Mouse (Mus musculus) liver, adult 2 months (tissue): ENCODE results near the gene H2afy. TPM values are rescaled to one million over a fixed set of nuclear protein-coding genes. Genes with fewer than 3 reads are reported as not detected.

Source experiments
- DNase-seq: peaks from one replicate; pipeline ENCODE4 v3.0.0-alpha.2; 2011; ENCODE audit warnings: low read depth, low spot score; ENCODE audit errors: extremely low read depth
- H3K27ac ChIP-seq: fragments of 200-500 bp; replicated peaks from 2 replicates; pipeline ENCODE4 v1.5.1; 2012; ENCODE audit warnings: low read depth, mild to moderate bottlenecking, control low read depth, inconsistent platforms, low read length; ENCODE audit not compliant: insufficient read depth
- H3K27me3 ChIP-seq: fragments of 200-500 bp; 2 replicates; pipeline ENCODE4 v1.6.1; 2012; ENCODE audit warnings: mild to moderate bottlenecking, moderate library complexity, low read length, inconsistent platforms; ENCODE audit not compliant: control insufficient read depth, insufficient read depth
- H3K36me3 ChIP-seq: fragments of 200-500 bp; 2 replicates; pipeline ENCODE4 v1.6.1; 2012; ENCODE audit warnings: low read length, inconsistent platforms; ENCODE audit not compliant: control insufficient read depth, insufficient read depth
- H3K4me1 ChIP-seq: fragments of 200-500 bp; 2 replicates; pipeline ENCODE4 v1.6.1; 2011; ENCODE audit warnings: low read length; ENCODE audit not compliant: control insufficient read depth, insufficient read depth
- H3K4me3 ChIP-seq: fragments of 200-500 bp; 2 replicates; pipeline ENCODE4 v1.5.1; 2011; ENCODE audit warnings: low read depth, mild to moderate bottlenecking, control low read depth, low read length, moderate library complexity; ENCODE audit not compliant: insufficient read depth
- H3K79me2 ChIP-seq: fragments of 200-500 bp; 2 replicates; pipeline ENCODE4 v1.6.1; 2012; ENCODE audit warnings: inconsistent platforms, mild to moderate bottlenecking, low read length, moderate library complexity; ENCODE audit not compliant: control insufficient read depth, insufficient read depth
- H3K9ac ChIP-seq: fragments of 200-500 bp; 2 replicates; pipeline ENCODE4 v1.6.1; 2012; ENCODE audit warnings: low read depth, mild to moderate bottlenecking, control low read depth, inconsistent platforms, low read length
- CTCF ChIP-seq: fragments of 200-500 bp; IDR thresholded peaks from 2 replicates; pipeline ENCODE4 v1.5.1; 2011; ENCODE audit warnings: low read depth, low read length, control low read depth
- POLR2A ChIP-seq: fragments of 200-500 bp; IDR thresholded peaks from 2 replicates; pipeline ENCODE4 v1.6.1; 2011; ENCODE audit warnings: low read length, control low read depth; ENCODE audit not compliant: insufficient read depth; ENCODE audit errors: extremely low read depth
- WGBS: fragments of 180-500 bp; shearing (Covaris S2); methylation state at CpG from one replicate; pipeline ENCODE4 v1.1.7; 2018; 5-methylcytosine and 5-hydroxymethylcytosine counted together
- polyA plus RNA-seq: library from polyadenylated mRNA; depleted of rRNA; stranded (reverse); fragments of >200 nt; gene quantifications from 2 replicates; pipeline ENCODE4 v1.2.3, GENCODE M21; 2012
- total RNA-seq: library from RNA; depleted of rRNA; stranded (reverse); fragments of >200 nt; gene quantifications from 2 replicates; pipeline ENCODE4 v1.2.3, GENCODE M21; 2014

H2afy gene
- total and polyA plus RNA-seq, 2 experiments = 52.7 to 65.9 TPM

DNA sequence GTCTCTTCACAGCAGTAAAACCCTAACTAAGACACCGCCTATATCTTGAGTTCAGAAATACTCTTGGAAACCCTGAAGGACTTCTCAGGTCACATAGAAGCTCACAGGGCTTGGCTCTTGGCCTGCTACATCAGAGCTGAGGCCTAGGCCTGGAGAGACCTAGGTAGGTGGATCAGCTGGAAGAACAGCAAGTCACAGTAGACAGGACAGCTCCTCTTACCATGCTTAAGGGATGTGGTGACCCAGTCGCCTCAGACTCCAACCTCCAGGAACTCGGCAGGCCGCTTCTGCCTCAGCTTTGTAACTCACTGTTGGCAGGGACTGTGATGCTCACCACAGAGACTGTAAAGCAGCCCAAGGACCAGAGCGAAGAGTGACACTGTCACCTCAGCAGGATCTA lies 13.1 kb downstream of the H2afy start:
- Histone ChIP-seq H3K36me3 (peaks cover 8% of the 10 kb centered on the region), H3K79me2 (peaks cover 21% of the 10 kb centered on the region), H3K27me3 (no peaks in the 10 kb centered on the region), H3K27ac (no peak overlapping the region), H3K4me1 (no peaks in the 10 kb centered on the region), H3K4me3 (no peak overlapping the region), H3K9ac (no peak overlapping the region)
- no peak for TF ChIP-seq CTCF
- no peak for TF ChIP-seq POLR2A
- 94% methylated on average over 5 of the region's 5 CpGs for WGBS
- DNase-seq = no peak

DNA sequence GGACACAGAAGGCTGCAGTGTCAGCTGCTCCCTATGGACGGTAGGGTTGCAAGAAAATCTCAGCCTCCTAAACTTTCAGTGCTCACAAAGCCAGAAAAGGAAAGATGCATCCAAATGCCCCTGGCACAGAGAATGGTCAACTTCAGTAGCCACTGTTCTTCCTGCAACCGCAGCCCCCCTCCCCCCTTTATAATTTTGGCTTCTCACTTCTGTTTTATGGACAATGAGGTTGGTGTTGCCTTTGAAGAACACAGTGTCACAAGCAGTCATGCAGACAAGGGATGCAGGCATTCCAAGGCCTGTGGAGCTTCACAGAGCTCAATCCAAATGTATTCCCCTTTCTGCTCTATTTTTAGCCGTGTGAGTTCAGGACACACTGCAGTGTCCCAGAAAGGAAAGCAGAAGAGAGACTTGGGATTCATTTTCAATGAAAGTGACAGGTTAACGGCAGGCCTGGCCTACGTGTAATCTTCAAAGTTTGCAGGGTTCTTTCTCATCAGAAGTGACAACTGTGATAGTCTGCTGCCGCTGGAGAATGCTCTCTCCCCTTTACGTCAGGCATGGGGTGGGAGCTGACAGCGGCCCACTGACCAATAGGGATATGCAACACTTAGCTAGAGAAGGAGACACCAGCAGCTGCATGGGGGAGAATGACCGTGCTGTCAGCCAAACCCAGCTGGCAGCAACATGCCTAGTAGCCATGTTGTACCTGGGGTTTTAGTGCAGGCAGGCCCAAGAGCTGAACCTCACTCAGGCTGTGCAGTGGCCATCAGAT lies 18.0 kb downstream of the H2afy start:
- TF ChIP-seq POLR2A (no peak), CTCF (no peak)
- H3K4me3 ChIP-seq = no peak overlapping the region
- no peak overlapping the region for H3K27ac ChIP-seq
- no peaks in the 10 kb centered on the region for H3K4me1 ChIP-seq
- WGBS = 79% methylated on average over 9 of the region's 9 CpGs
- H3K79me2 ChIP-seq = peaks cover 24% of the 10 kb centered on the region
- no peak for DNase-seq
- H3K9ac ChIP-seq = no peak overlapping the region
- H3K36me3 ChIP-seq = peaks cover 2% of the 10 kb centered on the region
- H3K27me3 ChIP-seq = no peaks in the 10 kb centered on the region

DNA sequence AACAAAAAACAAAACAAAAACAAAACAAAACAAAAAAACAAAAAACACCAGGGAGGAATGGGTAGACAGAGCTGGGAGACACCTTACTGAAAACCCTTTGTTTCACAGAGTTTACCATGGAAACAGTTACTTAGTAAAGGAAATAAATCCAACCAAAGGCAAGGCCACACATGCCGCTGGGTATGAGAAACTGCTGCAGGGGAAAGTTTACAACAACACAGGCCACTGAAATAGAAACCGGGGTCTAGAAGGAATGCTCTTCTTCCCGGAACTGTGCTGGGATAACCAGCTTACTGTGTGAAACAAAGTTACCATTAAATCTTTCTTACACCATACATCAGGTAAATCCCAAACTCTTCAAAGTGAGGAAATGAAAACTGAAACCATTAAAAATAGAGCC lies 20.3 kb downstream of the H2afy start:
- DNase-seq = no peak
- no peak overlapping the region for H3K27ac ChIP-seq
- H3K79me2 ChIP-seq = peaks cover 33% of the 10 kb centered on the region
- WGBS = 84% methylated on average over 3 of the region's 3 CpGs
- no peak overlapping the region for H3K4me3 ChIP-seq
- H3K36me3 ChIP-seq = no peaks in the 10 kb centered on the region; the same call in 1 of the 2 replicates
- no peaks in the 10 kb centered on the region for H3K27me3 ChIP-seq
- TF ChIP-seq POLR2A = no peak
- TF ChIP-seq CTCF = no peak
- H3K4me1 ChIP-seq = no peaks in the 10 kb centered on the region
- H3K9ac ChIP-seq = no peak overlapping the region

DNA sequence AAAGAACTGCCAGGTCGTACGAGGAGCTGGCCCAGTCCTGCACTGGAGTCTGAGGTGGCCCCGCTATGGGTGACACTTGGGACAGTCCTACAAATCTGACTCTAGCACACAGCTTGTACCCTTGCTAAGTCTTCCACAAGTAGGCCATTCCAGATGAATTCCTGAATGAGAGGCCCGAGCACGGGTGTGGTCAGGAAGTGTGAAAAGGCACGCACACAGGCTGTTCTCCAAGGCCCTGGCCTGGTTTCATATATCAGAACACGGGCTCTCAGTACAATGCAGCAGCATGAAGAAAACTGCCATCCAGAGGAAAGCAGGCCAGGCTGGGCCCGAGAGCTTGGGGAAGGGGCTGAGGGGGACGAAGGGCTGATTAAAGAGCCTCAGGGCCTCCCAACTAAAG lies 20.8 kb downstream of the H2afy start:
- no peak for DNase-seq
- H3K79me2 ChIP-seq = peaks cover 31% of the 10 kb centered on the region
- TF ChIP-seq CTCF (no peak), POLR2A (no peak)
- H3K27me3 ChIP-seq = no peaks in the 10 kb centered on the region
- H3K27ac ChIP-seq = no peak overlapping the region
- H3K4me3 ChIP-seq = no peak overlapping the region
- no peaks in the 10 kb centered on the region for H3K4me1 ChIP-seq
- H3K9ac ChIP-seq = no peak overlapping the region
- H3K36me3 ChIP-seq = no peaks in the 10 kb centered on the region; the same call in 1 of the 2 replicates
- 81% methylated on average over 9 of the region's 9 CpGs for WGBS

DNA sequence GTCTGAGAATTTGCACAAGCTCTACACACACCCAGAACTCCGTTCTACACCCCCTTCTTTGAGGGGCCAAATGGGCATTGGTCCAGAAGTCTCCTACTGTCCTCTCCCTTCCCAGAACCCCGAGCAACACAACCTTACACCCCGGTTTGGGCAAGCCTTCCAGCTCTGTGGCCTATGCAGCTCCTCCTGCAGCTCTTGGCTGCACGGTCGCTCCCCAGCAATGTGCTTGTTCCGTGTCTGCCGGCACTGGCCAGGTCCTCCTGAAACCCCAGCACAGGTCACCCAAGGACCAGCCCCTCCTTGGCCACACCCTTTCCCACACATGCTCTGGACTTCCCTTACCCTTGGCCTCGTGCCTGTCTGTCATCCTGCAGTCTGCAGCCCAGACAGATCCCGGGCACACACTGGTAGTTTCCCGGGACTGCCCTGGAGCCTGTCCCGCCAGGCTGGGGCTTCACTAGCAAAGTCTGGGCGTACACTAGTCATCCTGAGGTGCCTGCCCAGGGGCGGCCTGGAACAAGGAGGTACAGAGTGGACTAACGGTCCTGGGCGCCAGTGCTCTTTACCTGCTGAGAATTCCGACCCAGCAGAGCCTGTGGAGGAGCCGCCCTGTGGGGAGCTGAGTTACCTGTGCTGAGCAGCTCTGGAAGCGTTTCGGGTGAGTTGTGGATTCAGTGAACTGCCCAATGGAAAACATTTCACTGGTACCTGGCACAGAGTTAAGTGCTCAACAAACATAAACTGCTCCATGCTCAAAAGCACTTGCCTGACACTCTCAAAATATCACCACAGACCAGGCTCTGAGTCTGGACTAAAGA lies 22.5 kb downstream of the H2afy start:
- 75% methylated on average over 19 of the region's 19 CpGs for WGBS
- Histone ChIP-seq H3K79me2 (peaks cover 21% of the 10 kb centered on the region; the same call in 1 of the 2 replicates), H3K4me3 (no peak overlapping the region), H3K27me3 (no peaks in the 10 kb centered on the region), H3K4me1 (no peaks in the 10 kb centered on the region), H3K36me3 (no peaks in the 10 kb centered on the region; the same call in 1 of the 2 replicates), H3K9ac (no peak overlapping the region), H3K27ac (no peak overlapping the region)
- no peak for TF ChIP-seq CTCF
- TF ChIP-seq POLR2A = no peak
- DNase-seq = no peak
